ENCODE assay signal across 27 mouse cellular contexts in genomic region chr1:65063352-65063751, GRCm38 (mm10). TPM values are rescaled to one million over a fixed set of nuclear protein-coding genes. Genes with fewer than 3 reads are reported as not detected.
DNase-seq lines count a peak whose midpoint lies in the region; ATAC-seq and TF ChIP-seq lines count a peak whose summit lies in the region.
"Had no signal": no experiment of that assay in that cellular context is flagged by ENCODE, and none has a peak within 500 bp of the region (broad histone marks: within the 10 kb centered on the region; RNA-seq: fewer than 3 reads in every experiment).

Gene Crygd (minus strand): TSS chr1:65063452.

- H3K36me3 ChIP-seq in forebrain, embryonic 13.5 days (ENCODE audit: poor library complexity, severe bottlenecking) = no peaks in the 10 kb centered on the region
- H3K36me3 ChIP-seq in forebrain, embryonic 16.5 days (ENCODE audit: control insufficient read depth, insufficient read depth) = no peaks in the 10 kb centered on the region
- H3K36me3 ChIP-seq in heart, embryonic 14.5 days (ENCODE audit: control insufficient read depth, insufficient read depth, low read length) = no peaks in the 10 kb centered on the region
- no peaks in the 10 kb centered on the region for H3K36me3 ChIP-seq in ES-E14 (ENCODE audit: control insufficient read depth, insufficient read depth, low read length, poor library complexity, severe bottlenecking)
- H3K36me3 ChIP-seq: embryonic facial prominence, embryonic 10.5 days; embryonic facial prominence, embryonic 12.5 days had no signal

- H3K27me3 ChIP-seq in forebrain, embryonic 13.5 days = no peaks in the 10 kb centered on the region
- no peaks in the 10 kb centered on the region for H3K27me3 ChIP-seq in forebrain, embryonic 16.5 days (replicated peaks; ENCODE audit: control insufficient read depth, insufficient read depth, low read length)
- H3K27me3 ChIP-seq in heart, embryonic 14.5 days (ENCODE audit: control insufficient read depth, insufficient read depth, low read length) = no peaks in the 10 kb centered on the region
- H3K27me3 ChIP-seq: CH12.LX; embryonic facial prominence, embryonic 12.5 days had no signal

- no peak within 1 kb of the TSS for H3K4me2 ChIP-seq in forebrain, embryonic 13.5 days
- H3K4me2 ChIP-seq in forebrain, embryonic 16.5 days (ENCODE audit: low read length) = no peak within 1 kb of the TSS
- H3K4me2 ChIP-seq in heart, embryonic 14.5 days (ENCODE audit: low read length) = no peak within 1 kb of the TSS
- H3K4me2 ChIP-seq: embryonic facial prominence, embryonic 12.5 days had no signal

- H3K27ac ChIP-seq in forebrain, embryonic 13.5 days = no peak within 1 kb of the TSS
- H3K27ac ChIP-seq in forebrain, embryonic 16.5 days (ENCODE audit: low read length) = no peak within 1 kb of the TSS
- no peak within 1 kb of the TSS for H3K27ac ChIP-seq in heart, embryonic 14.5 days (replicated peaks in 1 of 2; ENCODE audit: control insufficient read depth in 1 of 2, insufficient read depth in 1 of 2, low read depth in 2 of 2, low read length in 2 of 2)
- no peak within 1 kb of the TSS for H3K27ac ChIP-seq in ES-E14 (ENCODE audit: insufficient read depth, low read depth, low read length, poor library complexity, severe bottlenecking)
- H3K27ac ChIP-seq: embryonic facial prominence, embryonic 10.5 days; embryonic facial prominence, embryonic 12.5 days had no signal

- H3K9me3 ChIP-seq in forebrain, embryonic 13.5 days (replicated peaks) = no peaks in the 10 kb centered on the region
- H3K9me3 ChIP-seq in forebrain, embryonic 16.5 days (ENCODE audit: control insufficient read depth, low read length) = no peaks in the 10 kb centered on the region
- no peaks in the 10 kb centered on the region for H3K9me3 ChIP-seq in heart, embryonic 14.5 days (ENCODE audit: control insufficient read depth, low read length)
- no peaks in the 10 kb centered on the region for H3K9me3 ChIP-seq in ES-E14 (ENCODE audit: control insufficient read depth, insufficient read depth, low read depth, low read length)
- H3K9me3 ChIP-seq: embryonic facial prominence, embryonic 10.5 days; embryonic facial prominence, embryonic 12.5 days had no signal

- no peak within 1 kb of the TSS for H3K9ac ChIP-seq in forebrain, embryonic 13.5 days
- no peak within 1 kb of the TSS for H3K9ac ChIP-seq in forebrain, embryonic 16.5 days (replicated peaks; ENCODE audit: low read depth, low read length)
- H3K9ac ChIP-seq in heart, embryonic 14.5 days (ENCODE audit: low read length) = no peak within 1 kb of the TSS
- 0 out of 2 replicates have a peak within 1 kb of the TSS, but pooled peaks have one; percentile 4 for H3K9ac ChIP-seq in ES-E14 (ENCODE audit: insufficient read depth, low read depth, low read length, poor library complexity, severe bottlenecking)
- H3K9ac ChIP-seq: embryonic facial prominence, embryonic 12.5 days; forebrain, postnatal 0 days had no signal

- no peak for DNase-seq in heart, postnatal 36 days
- DNase-seq in ES-E14 (ENCODE audit: low read depth, low spot score) = no peak
- no peak for DNase-seq in adrenal gland, postnatal 36 days
- DNase-seq in urinary bladder, postnatal 25 days (ENCODE audit: low spot score) = no peak
- DNase-seq: adrenal gland, adult 2 months; adrenal gland, postnatal 14 days; B cell, adult 2 months; cerebellum, adult 11-12 months; cerebellum, adult 2 months; cerebellum, adult 9-10 months; cerebellum, postnatal 10 days; cerebellum, postnatal 25 days; forebrain, postnatal 0 days had no signal

- ATAC-seq in forebrain, embryonic 13.5 days = peak; percentile 33; the same call in 1 of the 2 replicates
- no peak for ATAC-seq in forebrain, embryonic 16.5 days
- peak; percentile 43; the same call in 1 of the 2 replicates for ATAC-seq in heart, embryonic 14.5 days (ENCODE audit: insufficient number of reproducible peaks, insufficient read depth, low FRiP score, low read depth)
- ATAC-seq: CD4-positive, CD25-positive, alpha-beta regulatory T cell, adult 4 months; forebrain, embryonic 14.5 days; forebrain, postnatal 0 days had no signal

- 34% methylated on average over 8 of the region's 8 CpGs for WGBS in forebrain, embryonic 13.5 days
- WGBS in forebrain, embryonic 16.5 days = 29% methylated on average over 8 of the region's 8 CpGs
- WGBS in heart, embryonic 14.5 days = 79% methylated on average over 8 of the region's 8 CpGs

- no peaks in the 10 kb centered on the region for H3K4me1 ChIP-seq in forebrain, embryonic 13.5 days
- no peaks in the 10 kb centered on the region for H3K4me1 ChIP-seq in forebrain, embryonic 16.5 days (replicated peaks; ENCODE audit: control insufficient read depth, insufficient read depth, low read length)
- no peaks in the 10 kb centered on the region for H3K4me1 ChIP-seq in heart, embryonic 14.5 days (ENCODE audit: control insufficient read depth in 2 of 2, insufficient read depth in 2 of 2, low read length in 2 of 2)
- no peaks in the 10 kb centered on the region for H3K4me1 ChIP-seq in ES-E14 (ENCODE audit: control insufficient read depth in 2 of 2, insufficient read depth in 2 of 2, low read length in 2 of 2, poor library complexity in 1 of 2)
- H3K4me1 ChIP-seq: embryonic facial prominence, embryonic 10.5 days; embryonic facial prominence, embryonic 12.5 days had no signal

- no peak within 1 kb of the TSS for H3K4me3 ChIP-seq in forebrain, embryonic 13.5 days
- H3K4me3 ChIP-seq in forebrain, embryonic 16.5 days (replicated peaks; ENCODE audit: low read length) = no peak within 1 kb of the TSS
- H3K4me3 ChIP-seq in heart, embryonic 14.5 days (ENCODE audit: control insufficient read depth in 1 of 2, insufficient read depth in 1 of 2, low read depth in 1 of 2, low read length in 2 of 2) = no peak within 1 kb of the TSS
- peak within 1 kb of the TSS; percentile 16 to 32; a peak in 2 of 4 replicates for H3K4me3 ChIP-seq in ES-E14 (ENCODE audit: insufficient read depth in 1 of 2, low read depth in 1 of 2, low read length in 2 of 2, poor library complexity in 1 of 2, severe bottlenecking in 1 of 2)
- H3K4me3 ChIP-seq: embryonic facial prominence, embryonic 10.5 days; embryonic facial prominence, embryonic 12.5 days had no signal

- in situ Hi-C loops in ES-E14 (cut with MboI; ENCODE audit: low sequenced_read_pairs in 2 of 2, unreplicated experiment in 2 of 2) = no loop called here

- intact Hi-C loops in heart, postnatal 36 days (cut with DNase I) = no loop called here

TF ChIP-seq in ES-E14, 5 proteins besides CTCF, POLR2A, EP300 and RAD21:
- TF ChIP-seq CHD2 (IDR thresholded peaks at IDR 0.05; ENCODE audit: low read depth, low read length) = no peak
- no peak for TF ChIP-seq HCFC1 (IDR thresholded peaks at IDR 0.05; ENCODE audit: borderline replicate concordance, insufficient read depth, low read length)
- no peak for TF ChIP-seq ZNF384 (IDR thresholded peaks at IDR 0.05; ENCODE audit: low read depth, low read length)
- TF ChIP-seq MAFK (IDR thresholded peaks at IDR 0.05; ENCODE audit: insufficient read depth, low read depth, low read length) = no peak
- TF ChIP-seq ZC3H11A (IDR thresholded peaks at IDR 0.05; ENCODE audit: borderline replicate concordance, low read depth, low read length) = no peak

RNA-seq across cellular contexts. Expression of gene Crygd, which starts in this region (rescaled TPM):
- not detected in 2 replicates for polyA plus RNA-seq in forebrain, embryonic 13.5 days (2015; fragmentation: Nextera tagmentation; extraction: Ambion mirVana)
- not detected in 2 replicates for polyA plus RNA-seq in forebrain, embryonic 16.5 days (2015; fragmentation: Nextera tagmentation; extraction: Ambion mirVana)
- polyA plus RNA-seq in heart, embryonic 14.5 days (2014; fragmentation: Nextera tagmentation; extraction: Ambion mirVana) = not detected in 2 replicates
- total RNA-seq in heart, postnatal 36 days (2021) = not detected
- total RNA-seq in ES-E14 (2012; rRNA removed) = 1.6 TPM in 1 of 2 replicates, not detected in the other
- total RNA-seq in adrenal gland, postnatal 36 days (2021) = not detected
- total RNA-seq: adrenal gland, adult 2 months; adrenal gland, postnatal 14 days; adrenal gland, postnatal 4 days; CH12.LX; forebrain, postnatal 0 days; MEL had no signal
- polyA plus RNA-seq: brain, embryonic 14.5 days; CD4-positive, CD25-positive, alpha-beta regulatory T cell, adult 4 months; cerebellum, adult 2 months; cortical plate, adult 2 months; embryonic facial prominence, embryonic 10.5 days; embryonic facial prominence, embryonic 14.5 days; forebrain, embryonic 11.5 days; forebrain, embryonic 14.5 days; forebrain, postnatal 0 days had no signal

Comparison
In these comparisons a context has a peak if more than half of its experiments do, and no peak if none do; other contexts are left out.
1. Peak in ATAC-seq in forebrain, embryonic 13.5 days; RNA of the gene not detected or under 1 TPM.
2. Peak in ATAC-seq in heart, embryonic 14.5 days; RNA of the gene not detected or under 1 TPM.
3. H3K4me3 ChIP-seq: peak in ES-E14 (2 of 2); none in forebrain, embryonic 13.5 days (single experiment), forebrain, embryonic 16.5 days (single experiment) and heart, embryonic 14.5 days (0 of 2).